Mouse (Mus musculus) G1E (cell line): ENCODE measurements around the gene Tex35.

Experiments
- CTCF ChIP-seq: IDR thresholded peaks from 2 replicates; pipeline ENCODE4 v1.5.1; 2012; ENCODE audit warnings: low read depth, low read length, inconsistent platforms, mixed read lengths
- GATA1 ChIP-seq: IDR thresholded peaks from 2 replicates; pipeline ENCODE4 v1.6.1; 2012; ENCODE audit warnings: borderline replicate concordance, low read length, inconsistent platforms, mixed read lengths
- TAL1 ChIP-seq: conservative IDR thresholded peaks from 2 replicates; pipeline ENCODE4 v1.6.1; 2012; ENCODE audit warnings: low read depth, low read length, inconsistent platforms, mixed read lengths

DNA sequence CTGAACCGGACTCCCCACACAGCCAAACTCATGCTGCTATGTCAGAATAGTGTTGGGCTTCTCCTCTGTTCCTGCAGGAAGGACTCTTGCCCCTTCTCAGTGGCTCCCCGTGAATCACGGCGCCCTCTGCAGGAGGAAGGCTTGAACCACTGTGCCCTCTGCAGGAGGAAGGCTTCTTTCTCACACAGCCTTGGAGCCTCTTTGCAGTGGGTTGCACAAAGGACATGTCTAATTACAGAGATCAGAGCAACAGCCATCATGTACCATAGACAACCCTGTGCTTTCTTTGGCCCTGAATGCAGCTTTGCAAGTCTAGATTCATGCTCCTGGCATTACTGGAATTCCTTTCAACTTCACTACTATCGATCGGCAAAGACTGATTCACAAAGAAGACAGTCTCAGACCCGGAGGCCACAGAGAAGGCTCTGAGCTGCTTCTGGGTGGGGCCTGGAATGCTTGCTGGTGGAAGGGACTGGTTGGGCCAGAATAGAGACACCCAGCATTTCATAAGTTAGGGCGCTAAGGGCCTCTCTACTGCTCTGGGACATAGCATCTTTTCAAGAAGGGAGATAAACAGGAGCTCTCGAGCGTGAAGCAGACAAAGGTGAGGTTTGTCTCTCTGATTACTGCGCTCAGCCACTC lies 29.0 kb downstream of the Tex35 start:
- TF ChIP-seq CTCF (peak; percentile 44), GATA1 (no peak), TAL1 (no peak)
